Mouse (Mus musculus): ENCODE measurements around the gene Plek2. TPM values are rescaled to one million over a fixed set of nuclear protein-coding genes. Genes with fewer than 3 reads are reported as not detected.

Gene Plek2
- total RNA-seq (2021), result under 1 TPM; 0.27 to 0.29 TPM
- 0.10 and 0.41 TPM in 2 replicates for polyA plus RNA-seq (2012; rRNA removed)
- long read RNA-seq, result 0 reads

GRCm38 (mm10) chr12:78906707-78907162 is at the start of gene Plek2:
Gene Plek2 (minus strand): TSS chr12:78906964.
- no peaks in the 10 kb centered on the region for H3K36me3 ChIP-seq (ENCODE audit: control insufficient read depth, insufficient read depth, low read length)
- 0 out of 2 replicates have a peak, but pooled peaks cover 1% of the 10 kb centered on the region for H3K4me1 ChIP-seq (ENCODE audit: control insufficient read depth, insufficient read depth, low read length)
- H3K4me3 ChIP-seq, result peak within 1 kb of the TSS; percentile 27
- 4% methylated on average over 38 of the region's 38 CpGs for WGBS
- no peak within 1 kb of the TSS for H3K27ac ChIP-seq
- H3K9ac ChIP-seq (ENCODE audit: low read depth, low read length), result peak within 1 kb of the TSS; percentile 45
- peak; percentile 62 to 67 for DNase-seq
- no peak for TF ChIP-seq POLR2A (IDR thresholded peaks at IDR 0.05; ENCODE audit: insufficient read depth, low read depth, low read length)
- TF ChIP-seq CTCF (IDR thresholded peaks at IDR 0.05), result peak; percentile 37
- TF ChIP-seq EP300 (IDR thresholded peaks at IDR 0.05; ENCODE audit: insufficient read depth, low read depth, low read length), result no peak
- H3K79me2 ChIP-seq (replicated peaks; ENCODE audit: control insufficient read depth, insufficient read depth, low read length), result no peaks in the 10 kb centered on the region
- peaks cover 3% of the 10 kb centered on the region for H3K27me3 ChIP-seq (ENCODE audit: control insufficient read depth, insufficient read depth, low read length)
- intact Hi-C loops (cut with DNase I), result no loop called here

GRCm38 (mm10) chr12:78956405-78956804 is 49.6 kb upstream of the Plek2 start:
- Histone ChIP-seq H3K36me3 (ENCODE audit: control insufficient read depth, insufficient read depth, low read length) (no peaks in the 10 kb centered on the region), H3K79me2 (replicated peaks; ENCODE audit: control insufficient read depth, insufficient read depth, low read length) (no peaks in the 10 kb centered on the region), H3K27ac (no peak overlapping the region), H3K9ac (ENCODE audit: low read depth, low read length) (no peak overlapping the region), H3K4me3 (no peak overlapping the region), H3K4me1 (ENCODE audit: control insufficient read depth, insufficient read depth, low read length) (no peaks in the 10 kb centered on the region), H3K27me3 (ENCODE audit: control insufficient read depth, insufficient read depth, low read length) (no peaks in the 10 kb centered on the region)
- 81% methylated on average over 4 of the region's 4 CpGs for WGBS
- intact Hi-C loops (cut with DNase I), result no loop called here
- TF ChIP-seq CTCF (IDR thresholded peaks at IDR 0.05) (no peak), EP300 (IDR thresholded peaks at IDR 0.05; ENCODE audit: insufficient read depth, low read depth, low read length) (no peak), POLR2A (IDR thresholded peaks at IDR 0.05; ENCODE audit: insufficient read depth, low read depth, low read length) (no peak)
- no peak for DNase-seq

GRCm38 (mm10) chr12:78952484-78952883 is 45.7 kb upstream of the Plek2 start:
- no peak overlapping the region for H3K27ac ChIP-seq
- no peaks in the 10 kb centered on the region for H3K27me3 ChIP-seq (ENCODE audit: control insufficient read depth, insufficient read depth, low read length)
- no peak overlapping the region for H3K9ac ChIP-seq (ENCODE audit: low read depth, low read length)
- DNase-seq, result no peak
- 49% methylated on average over 3 of the region's 3 CpGs for WGBS
- no peaks in the 10 kb centered on the region for H3K79me2 ChIP-seq (replicated peaks; ENCODE audit: control insufficient read depth, insufficient read depth, low read length)
- TF ChIP-seq POLR2A (IDR thresholded peaks at IDR 0.05; ENCODE audit: insufficient read depth, low read depth, low read length), result no peak
- H3K4me1 ChIP-seq (ENCODE audit: control insufficient read depth, insufficient read depth, low read length), result no peaks in the 10 kb centered on the region
- intact Hi-C loops (cut with DNase I), result no loop called here
- no peak overlapping the region for H3K4me3 ChIP-seq
- H3K36me3 ChIP-seq (ENCODE audit: control insufficient read depth, insufficient read depth, low read length), result no peaks in the 10 kb centered on the region

GRCm38 (mm10) chr12:78952053-78952452 is 45.3 kb upstream of the Plek2 start:
- TF ChIP-seq CTCF (IDR thresholded peaks at IDR 0.05) (no peak), POLR2A (IDR thresholded peaks at IDR 0.05; ENCODE audit: insufficient read depth, low read depth, low read length) (no peak), EP300 (IDR thresholded peaks at IDR 0.05; ENCODE audit: insufficient read depth, low read depth, low read length) (no peak)
- intact Hi-C loops (cut with DNase I), result no loop called here
- no peak overlapping the region for H3K27ac ChIP-seq
- H3K79me2 ChIP-seq (replicated peaks; ENCODE audit: control insufficient read depth, insufficient read depth, low read length), result no peaks in the 10 kb centered on the region
- DNase-seq, result peak in 1 of 2 experiments; percentile 14
- H3K4me1 ChIP-seq (ENCODE audit: control insufficient read depth, insufficient read depth, low read length), result no peaks in the 10 kb centered on the region
- no peak overlapping the region for H3K4me3 ChIP-seq
- 37% methylated on average over 11 of the region's 11 CpGs for WGBS
- H3K9ac ChIP-seq (ENCODE audit: low read depth, low read length), result no peak overlapping the region
- H3K27me3 ChIP-seq (ENCODE audit: control insufficient read depth, insufficient read depth, low read length), result no peaks in the 10 kb centered on the region
- no peaks in the 10 kb centered on the region for H3K36me3 ChIP-seq (ENCODE audit: control insufficient read depth, insufficient read depth, low read length)

- no peak overlapping the region for H3K27ac ChIP-seq
- H3K27me3 ChIP-seq (ENCODE audit: control insufficient read depth, insufficient read depth, low read length), result no peaks in the 10 kb centered on the region
These were observed 40.9 kb upstream of the Plek2 start for GRCm38 (mm10) chr12:78947661-78948060.

GRCm38 (mm10) chr12:78947161-78947560 is 40.4 kb upstream of the Plek2 start:
- no peaks in the 10 kb centered on the region for H3K79me2 ChIP-seq (replicated peaks; ENCODE audit: control insufficient read depth, insufficient read depth, low read length)
- TF ChIP-seq POLR2A (IDR thresholded peaks at IDR 0.05; ENCODE audit: insufficient read depth, low read depth, low read length) (no peak), CTCF (IDR thresholded peaks at IDR 0.05) (peak; percentile 54)
- 74% methylated on average over 6 of the region's 6 CpGs for WGBS
- H3K36me3 ChIP-seq (ENCODE audit: control insufficient read depth, insufficient read depth, low read length), result no peaks in the 10 kb centered on the region
- intact Hi-C loops (cut with DNase I), result no loop called here
- no peaks in the 10 kb centered on the region for H3K27me3 ChIP-seq (ENCODE audit: control insufficient read depth, insufficient read depth, low read length)
- no peak overlapping the region for H3K27ac ChIP-seq
- H3K4me1 ChIP-seq (ENCODE audit: control insufficient read depth, insufficient read depth, low read length), result no peaks in the 10 kb centered on the region
- no peak for DNase-seq
- H3K9ac ChIP-seq (ENCODE audit: low read depth, low read length), result no peak overlapping the region
- no peak overlapping the region for H3K4me3 ChIP-seq

More at GRCm38 (mm10) chr12:78947661-78948060, 40.9 kb upstream of the Plek2 start:
- Histone ChIP-seq H3K4me3 (no peak overlapping the region), H3K36me3 (ENCODE audit: control insufficient read depth, insufficient read depth, low read length) (no peaks in the 10 kb centered on the region), H3K9ac (ENCODE audit: low read depth, low read length) (no peak overlapping the region), H3K4me1 (ENCODE audit: control insufficient read depth, insufficient read depth, low read length) (no peaks in the 10 kb centered on the region), H3K79me2 (replicated peaks; ENCODE audit: control insufficient read depth, insufficient read depth, low read length) (no peaks in the 10 kb centered on the region)
- intact Hi-C loops (cut with DNase I), result no loop called here
- no peak for DNase-seq
- WGBS, result 61% methylated on average over 5 of the region's 5 CpGs
- TF ChIP-seq EP300 (IDR thresholded peaks at IDR 0.05; ENCODE audit: insufficient read depth, low read depth, low read length) (no peak), CTCF (IDR thresholded peaks at IDR 0.05) (no peak)
